Mouse (Mus musculus): ENCODE data around the gene Il1f10. TPM values are rescaled to one million over a fixed set of nuclear protein-coding genes. Genes with fewer than 3 reads are reported as not detected.

Il1f10 gene
- polyA plus RNA-seq, 1 experiment from 2014 or later, result not detected

DNA sequence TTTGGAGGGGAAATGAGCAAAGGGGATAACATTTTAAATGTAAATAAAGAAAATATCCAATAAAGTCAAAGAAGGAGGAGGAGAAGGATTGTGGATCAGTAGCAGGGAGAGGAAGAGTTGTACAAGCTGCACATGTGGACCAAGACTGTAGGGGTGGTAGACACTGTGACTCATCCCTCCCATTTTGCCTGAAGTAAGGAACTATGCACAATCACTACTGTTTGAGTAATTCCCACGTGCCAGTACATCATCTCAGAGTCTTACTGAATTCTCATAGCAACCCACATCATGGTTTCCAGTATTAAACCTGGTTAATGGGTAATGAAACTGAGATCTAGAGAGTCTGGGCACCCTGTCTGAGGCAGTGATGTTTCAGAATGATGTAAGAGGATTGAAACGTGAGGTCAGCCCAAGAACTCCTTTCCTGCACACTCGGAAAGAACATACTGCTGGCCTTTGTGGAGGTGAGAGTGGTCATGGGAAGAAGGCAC, 50.4 kb downstream of the Il1f10 start:
- 75% methylated on average over 3 of the region's 3 CpGs for WGBS
- no peaks in the 10 kb centered on the region for H3K9me3 ChIP-seq (replicated peaks)
- no peak overlapping the region for H3K27ac ChIP-seq
- no peaks in the 10 kb centered on the region for H3K36me3 ChIP-seq
- no peak overlapping the region for H3K4me2 ChIP-seq (replicated peaks)
- H3K27me3 ChIP-seq, result no peaks in the 10 kb centered on the region
- no peak overlapping the region for H3K9ac ChIP-seq
- no peak for ATAC-seq (ENCODE audit: low FRiP score)
- no peaks in the 10 kb centered on the region for H3K4me1 ChIP-seq
- H3K4me3 ChIP-seq, result no peak overlapping the region

Other genes starting within 250 kb of the Il1f10 start
- 1.2 and 2.2 TPM in 2 replicates for gene Hnmt, start 241.8 kb upstream of the Il1f10 start, polyA plus RNA-seq (2016; fragmentation: Nextera tagmentation; extraction: Ambion mirVana)
- not detected in 2 replicates for gene Tbpl2, start 194.6 kb upstream of the Il1f10 start, polyA plus RNA-seq (2016; fragmentation: Nextera tagmentation; extraction: Ambion mirVana)
- gene Il1f8, start 138.0 kb upstream of the Il1f10 start, polyA plus RNA-seq (2016; fragmentation: Nextera tagmentation; extraction: Ambion mirVana), result not detected in 2 replicates
- not detected in 2 replicates for gene Il1f9, start 104.7 kb upstream of the Il1f10 start, polyA plus RNA-seq (2016; fragmentation: Nextera tagmentation; extraction: Ambion mirVana)
- not detected in 2 replicates for gene Il1f6, start 75.8 kb upstream of the Il1f10 start, polyA plus RNA-seq (2016; fragmentation: Nextera tagmentation; extraction: Ambion mirVana)
- gene Il1f5, start 14.2 kb upstream of the Il1f10 start, polyA plus RNA-seq (2016; fragmentation: Nextera tagmentation; extraction: Ambion mirVana), result 0.18 TPM in 1 of 2 replicates, not detected in the other
- gene Il1rn, start 45.7 kb downstream of the Il1f10 start, polyA plus RNA-seq (2016; fragmentation: Nextera tagmentation; extraction: Ambion mirVana), result 0.31 TPM in 1 of 2 replicates, not detected in the other
- 1.7 and 2.0 TPM in 2 replicates for gene Psd4, start 76.4 kb downstream of the Il1f10 start, polyA plus RNA-seq (2016; fragmentation: Nextera tagmentation; extraction: Ambion mirVana)
- 27.1 and 39.0 TPM in 2 replicates for gene Pax8, start 184.4 kb downstream of the Il1f10 start, polyA plus RNA-seq (2016; fragmentation: Nextera tagmentation; extraction: Ambion mirVana)

All from hindbrain, embryonic 12.5 days (tissue).